Mouse (Mus musculus) T-cell, adult 66 days (primary cell): ENCODE results near the gene Fbxl7. TPM values are rescaled to one million over a fixed set of nuclear protein-coding genes. Genes with fewer than 3 reads are reported as not detected.

ENCODE experiments used
- total RNA-seq, 2 experiments: library from RNA; stranded (reverse); gene quantifications; 3 replicates in 1 of 2; 4 replicates in 1 of 2; pipeline ENCODE4 v1.2.4; 2023

The Fbxl7 gene
- not detected for total RNA-seq

GRCm38 (mm10) chr15:26895251-26895711, at the start of gene Fbxl7:
Gene Fbxl7, minus strand, starts transcription at chr15:26895580.

